Mouse (Mus musculus): ENCODE measurements at regions not wholly inside any gene's neighbourhood (a gene's known extent, or its start where the extent isn't known, plus 50 kb on each side); places are given as distances from the start of the nearest gene placed in this dataset.

GRCm38 (mm10) chr7:75404955-75405354 lies 50.4 kb upstream of the Akap13 start:
- no peak for TF ChIP-seq CTCF (IDR thresholded peaks at IDR 0.05; ENCODE audit: low read depth, low read length)
- no peak for TF ChIP-seq POLR2A (IDR thresholded peaks at IDR 0.05; ENCODE audit: borderline replicate concordance, low read depth, low read length)

Measured in bone marrow macrophage, adult 2 months (primary cell).